Mouse (Mus musculus): ENCODE results near the gene Upk3a. TPM values are rescaled to one million over a fixed set of nuclear protein-coding genes. Genes with fewer than 3 reads are reported as not detected.

The Upk3a gene
- polyA plus RNA-seq, 1 experiment from 2014 or later: 0.39 TPM

DNA sequence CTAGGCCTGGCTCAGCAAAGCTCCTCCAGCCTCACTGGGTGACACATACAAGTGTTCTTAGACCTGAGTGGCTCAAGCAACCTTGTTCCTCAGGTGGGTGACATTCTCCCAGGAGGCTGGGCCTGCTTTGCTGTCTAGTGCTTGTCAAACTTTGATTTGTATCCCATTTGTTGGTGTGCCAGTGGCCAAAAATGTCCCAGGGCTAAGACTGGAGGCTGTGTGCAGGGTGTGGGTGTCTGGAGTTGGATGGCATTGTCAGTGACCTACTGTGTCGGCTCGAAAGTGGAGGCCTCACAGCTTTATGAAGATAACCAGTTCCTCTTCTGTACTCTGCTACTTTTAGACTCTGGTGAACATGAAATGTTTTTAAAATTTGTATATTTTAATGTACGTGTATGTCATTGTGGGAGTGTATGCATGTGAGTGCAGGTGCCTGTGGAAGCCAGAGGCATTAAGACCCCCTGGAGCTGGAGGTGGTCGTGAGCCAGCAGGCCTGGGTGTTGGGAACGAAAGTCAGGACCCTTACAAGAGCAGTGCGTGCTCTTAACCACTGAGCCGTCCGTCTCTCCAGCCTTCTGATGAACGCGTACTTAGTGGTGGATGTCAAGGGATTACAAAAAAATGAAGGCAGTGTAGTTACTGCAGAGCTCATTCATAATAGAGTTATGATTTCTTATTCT lies 24.7 kb downstream of the Upk3a start:
- Histone ChIP-seq H3K4me2 (replicated peaks) (no peak overlapping the region), H3K4me1 (replicated peaks) (peaks cover 48% of the 10 kb centered on the region), H3K27ac (peak overlapping the region; percentile 69), H3K27me3 (no peaks in the 10 kb centered on the region), H3K9ac (replicated peaks) (no peak overlapping the region), H3K4me3 (replicated peaks) (no peak overlapping the region), H3K36me3 (peaks cover 13% of the 10 kb centered on the region), H3K9me3 (no peaks in the 10 kb centered on the region)
- 73% methylated on average over 10 of the region's 10 CpGs for WGBS
- ATAC-seq: no peak

DNA sequence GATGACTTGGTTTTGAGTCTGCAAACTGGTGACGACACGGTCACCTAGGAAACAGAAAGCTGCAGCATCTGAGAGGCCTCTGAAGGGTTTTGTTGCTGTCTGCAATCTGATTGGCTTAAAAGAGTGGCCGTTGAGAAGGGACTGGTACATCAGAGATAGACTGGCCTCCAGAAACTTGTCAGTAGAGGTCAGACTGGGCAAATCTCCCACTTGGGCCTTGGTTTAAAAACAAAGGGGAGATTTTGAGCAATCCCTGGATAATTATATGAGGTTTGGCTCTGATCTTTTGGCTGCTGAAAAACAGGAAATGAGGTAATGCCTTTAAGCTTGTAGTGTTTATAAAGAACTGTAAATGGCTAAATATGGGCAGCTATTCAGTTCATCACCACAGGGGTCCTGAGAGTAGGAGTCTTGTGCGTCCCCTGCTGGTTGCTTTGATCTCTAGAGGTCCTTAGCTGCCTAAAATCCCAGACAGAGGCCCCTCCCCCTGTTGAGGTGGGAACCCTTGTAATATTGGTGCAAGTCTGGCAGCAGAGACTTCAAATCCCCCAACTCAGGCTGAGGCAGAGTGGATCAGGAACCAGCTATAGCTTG lies 25.5 kb downstream of the Upk3a start:
- Histone ChIP-seq H3K4me1 (replicated peaks) (peaks cover 44% of the 10 kb centered on the region), H3K4me3 (replicated peaks) (no peak overlapping the region), H3K27me3 (no peaks in the 10 kb centered on the region), H3K4me2 (replicated peaks) (0 out of 2 replicates have a peak overlapping the region, but pooled peaks have one; percentile 5), H3K9me3 (no peaks in the 10 kb centered on the region), H3K9ac (replicated peaks) (no peak overlapping the region), H3K36me3 (peaks cover 19% of the 10 kb centered on the region), H3K27ac (peak overlapping the region; percentile 69)
- ATAC-seq: peak; percentile 76
- WGBS: 7% methylated on average over 4 of the region's 4 CpGs

DNA sequence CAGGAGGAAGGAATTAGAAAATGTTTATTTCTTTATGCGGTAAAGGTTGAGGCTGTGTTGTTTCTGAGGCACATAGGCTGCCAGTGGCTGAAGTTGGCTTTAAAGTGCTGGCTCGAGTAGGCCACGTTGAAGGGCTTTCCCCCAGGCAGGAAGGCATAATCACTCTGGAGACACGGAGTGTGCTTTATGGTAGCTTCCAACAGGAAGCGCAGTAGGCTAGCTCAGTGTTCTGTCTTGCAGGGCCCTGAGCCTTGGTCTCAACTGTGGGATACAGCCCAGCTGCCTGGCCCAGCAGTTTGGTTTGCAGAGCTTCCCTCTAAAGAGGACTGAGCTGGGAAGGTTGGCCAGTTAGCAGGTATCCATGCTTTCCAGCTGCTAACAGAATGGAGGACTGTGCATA lies 26.2 kb downstream of the Upk3a start:
- ATAC-seq: no peak
- Histone ChIP-seq H3K4me2 (replicated peaks) (no peak overlapping the region), H3K27ac (peak overlapping the region; percentile 69), H3K9me3 (no peaks in the 10 kb centered on the region), H3K4me3 (replicated peaks) (no peak overlapping the region), H3K4me1 (replicated peaks) (peaks cover 37% of the 10 kb centered on the region), H3K27me3 (no peaks in the 10 kb centered on the region), H3K36me3 (peaks cover 26% of the 10 kb centered on the region), H3K9ac (replicated peaks) (0 out of 2 replicates have a peak overlapping the region, but pooled peaks have one; percentile 29)
- 60% methylated on average over 5 of the region's 5 CpGs for WGBS

DNA sequence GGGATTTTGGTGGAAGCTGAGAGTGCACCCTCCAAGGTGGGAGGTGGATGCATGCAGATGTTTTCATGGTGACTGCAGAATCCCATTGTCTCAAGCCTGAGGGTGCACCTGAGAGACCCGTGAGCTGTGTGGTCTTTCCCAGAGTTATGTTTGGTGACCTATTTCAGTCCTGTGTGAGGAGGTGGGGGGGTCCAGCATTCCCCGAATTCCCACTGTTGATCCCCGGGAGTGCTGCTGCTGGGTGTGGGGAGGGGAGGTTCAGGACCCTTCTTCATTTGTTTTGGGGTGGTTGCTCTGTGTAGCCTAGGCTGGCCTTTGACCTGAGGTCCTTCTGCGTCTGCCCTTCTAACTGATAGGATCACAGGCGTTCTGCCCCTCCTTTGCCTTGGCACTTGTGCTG lies 26.8 kb downstream of the Upk3a start:
- H3K9me3 ChIP-seq: no peaks in the 10 kb centered on the region
- no peak overlapping the region for H3K4me2 ChIP-seq (replicated peaks)
- peaks cover 32% of the 10 kb centered on the region for H3K36me3 ChIP-seq
- no peak overlapping the region for H3K27ac ChIP-seq
- no peak for ATAC-seq
- H3K9ac ChIP-seq (replicated peaks): peak overlapping the region; percentile 2; the same call in 1 of the 2 replicates
- 74% methylated on average over 5 of the region's 5 CpGs for WGBS
- no peak overlapping the region for H3K4me3 ChIP-seq (replicated peaks)
- H3K27me3 ChIP-seq: no peaks in the 10 kb centered on the region
- H3K4me1 ChIP-seq (replicated peaks): peaks cover 33% of the 10 kb centered on the region

DNA sequence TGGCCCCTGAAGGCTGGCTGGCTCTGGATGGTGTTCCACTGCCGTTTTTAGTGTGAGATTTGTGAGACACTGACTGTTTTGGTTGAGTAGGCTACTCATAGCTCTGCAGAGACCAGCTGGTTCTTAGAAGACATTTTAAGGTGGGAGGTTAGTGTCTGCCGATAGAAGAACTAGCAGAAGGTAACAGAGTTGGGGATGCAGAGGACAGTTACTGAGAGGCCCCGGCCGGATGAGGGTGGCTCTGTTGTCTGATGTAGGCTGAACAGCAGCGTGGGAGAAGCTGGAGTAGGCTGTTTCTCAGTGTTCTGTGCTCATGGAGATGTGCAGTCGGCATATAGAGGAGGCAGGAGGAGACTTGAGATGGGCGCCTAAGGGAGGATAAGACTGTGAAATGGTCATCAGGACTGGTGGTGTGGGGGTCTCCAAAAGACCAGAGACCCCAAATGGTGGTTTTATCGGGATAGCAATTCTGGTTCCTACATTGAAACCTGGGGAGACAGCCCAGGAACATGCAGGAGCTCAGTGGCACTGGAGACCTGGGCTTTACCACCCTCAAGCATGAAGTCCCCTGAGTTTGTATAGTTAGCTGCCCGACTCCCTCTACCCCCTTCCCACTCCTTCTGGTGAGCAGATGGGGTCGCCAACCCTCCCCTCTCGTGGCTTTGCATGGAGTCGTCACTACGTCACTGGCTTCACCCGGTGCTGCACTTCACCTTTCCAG lies 29.4 kb downstream of the Upk3a start:
- no peak overlapping the region for H3K27ac ChIP-seq
- ATAC-seq: no peak

DNA sequence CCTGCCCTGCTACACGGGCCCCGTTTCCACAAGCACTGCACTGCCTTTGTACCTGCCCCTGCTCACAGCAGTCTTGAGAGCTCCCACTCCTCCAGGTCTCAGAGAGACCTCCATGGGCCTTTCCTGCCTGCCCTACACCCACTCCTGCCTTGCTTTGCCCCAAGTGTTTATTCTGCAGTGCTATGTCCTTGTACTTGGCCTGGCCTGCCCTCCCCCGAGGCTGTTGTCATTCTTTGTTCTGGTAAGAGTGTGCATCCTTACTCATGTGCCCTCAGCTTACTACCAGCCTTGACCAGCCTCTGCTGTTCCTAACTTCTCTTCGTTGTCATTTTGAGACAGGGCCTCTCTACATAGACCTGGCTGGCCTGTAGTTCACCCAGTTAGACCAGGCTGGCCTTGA lies 30.9 kb downstream of the Upk3a start:
- H3K9me3 ChIP-seq: no peaks in the 10 kb centered on the region
- ATAC-seq: no peak
- H3K9ac ChIP-seq (replicated peaks): no peak overlapping the region
- peaks cover 10% of the 10 kb centered on the region for H3K4me1 ChIP-seq (replicated peaks)
- no peaks in the 10 kb centered on the region for H3K27me3 ChIP-seq
- no peak overlapping the region for H3K4me2 ChIP-seq (replicated peaks)
- no peak overlapping the region for H3K4me3 ChIP-seq (replicated peaks)
- H3K27ac ChIP-seq: no peak overlapping the region
- 88% methylated on average over 4 of the region's 4 CpGs for WGBS
- H3K36me3 ChIP-seq: peaks cover 70% of the 10 kb centered on the region

More for the DNA sequence above, 29.4 kb downstream of the Upk3a start:
- Histone ChIP-seq H3K27me3 (no peaks in the 10 kb centered on the region), H3K9me3 (no peaks in the 10 kb centered on the region), H3K4me1 (replicated peaks) (peaks cover 25% of the 10 kb centered on the region), H3K4me3 (replicated peaks) (no peak overlapping the region), H3K4me2 (replicated peaks) (no peak overlapping the region), H3K9ac (replicated peaks) (no peak overlapping the region), H3K36me3 (peaks cover 57% of the 10 kb centered on the region)
- 92% methylated on average over 14 of the region's 14 CpGs for WGBS

DNA sequence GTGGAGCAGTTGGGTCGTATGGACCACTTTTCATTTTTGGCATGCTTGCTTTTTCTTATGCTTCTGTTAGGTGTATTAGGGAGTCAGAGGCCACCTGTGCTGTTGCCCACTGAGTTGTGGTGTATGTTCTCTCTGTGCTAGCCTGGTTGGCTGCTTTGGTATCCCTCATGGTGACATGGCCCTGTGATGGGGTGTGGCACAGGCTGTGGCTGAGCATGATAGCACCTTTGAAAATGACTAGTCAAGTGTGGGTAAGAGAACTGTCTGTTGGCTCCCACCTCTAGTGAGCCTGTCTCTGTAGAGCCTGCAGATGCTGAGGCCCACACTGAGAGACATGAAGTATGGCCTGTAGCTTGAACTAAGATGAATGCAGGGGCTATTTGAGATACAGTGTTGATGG lies 32.8 kb downstream of the Upk3a start:
- Histone ChIP-seq H3K27ac (no peak overlapping the region), H3K9ac (replicated peaks) (no peak overlapping the region), H3K27me3 (no peaks in the 10 kb centered on the region), H3K4me1 (replicated peaks) (no peaks in the 10 kb centered on the region), H3K9me3 (no peaks in the 10 kb centered on the region), H3K4me2 (replicated peaks) (no peak overlapping the region), H3K36me3 (peaks cover 84% of the 10 kb centered on the region), H3K4me3 (replicated peaks) (no peak overlapping the region)
- no peak for ATAC-seq
- WGBS: 96% methylated on average over 1 of the region's 1 CpGs

DNA sequence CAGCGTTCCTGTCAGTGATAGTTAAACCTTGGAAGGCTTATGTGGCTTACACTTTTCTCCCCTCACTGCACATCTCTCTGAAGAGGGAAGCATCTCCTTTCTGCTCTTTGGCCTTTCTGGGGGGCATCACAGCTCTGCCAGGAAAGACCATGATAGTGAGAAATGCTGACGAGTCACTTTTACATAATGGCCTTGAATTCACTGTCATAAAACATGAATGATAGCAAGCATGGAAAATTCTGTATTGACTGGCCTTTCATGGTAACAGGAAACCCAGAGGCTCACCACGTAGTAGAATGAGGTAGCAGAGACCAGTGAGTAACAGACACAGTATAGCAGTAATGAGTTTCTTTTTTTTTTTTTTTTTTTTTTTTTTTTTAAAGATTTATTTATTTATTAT lies 37.2 kb downstream of the Upk3a start:
- Histone ChIP-seq H3K36me3 (peaks cover 64% of the 10 kb centered on the region), H3K9ac (replicated peaks) (no peak overlapping the region), H3K4me3 (replicated peaks) (no peak overlapping the region), H3K4me2 (replicated peaks) (no peak overlapping the region), H3K27ac (no peak overlapping the region), H3K9me3 (no peaks in the 10 kb centered on the region), H3K27me3 (no peaks in the 10 kb centered on the region), H3K4me1 (replicated peaks) (no peaks in the 10 kb centered on the region)
- WGBS: 95% methylated on average over 3 of the region's 3 CpGs
- no peak for ATAC-seq

DNA sequence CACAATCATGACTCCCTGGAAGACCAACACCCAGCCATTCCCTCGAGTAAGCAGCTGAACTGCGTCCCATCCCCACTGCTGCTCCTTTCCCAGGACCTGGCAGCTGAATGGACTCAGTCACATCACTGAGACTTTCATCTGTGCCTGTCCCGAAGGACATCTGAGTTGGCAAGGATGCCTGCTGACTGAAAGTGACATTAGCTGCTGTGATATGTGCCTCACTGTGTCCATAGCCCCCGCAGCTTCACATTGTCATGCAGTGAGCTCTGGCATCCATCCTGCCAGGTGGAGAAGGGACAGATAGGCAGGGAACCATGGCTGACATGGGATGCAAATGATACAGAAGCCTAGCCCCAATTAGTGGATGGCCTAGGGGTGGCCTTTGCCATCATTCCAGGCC lies 38.2 kb downstream of the Upk3a start:
- 81% methylated on average over 4 of the region's 4 CpGs for WGBS
- Histone ChIP-seq H3K4me3 (replicated peaks) (no peak overlapping the region), H3K27ac (no peak overlapping the region), H3K4me1 (replicated peaks) (no peaks in the 10 kb centered on the region), H3K9ac (replicated peaks) (no peak overlapping the region), H3K36me3 (peaks cover 55% of the 10 kb centered on the region), H3K4me2 (replicated peaks) (no peak overlapping the region), H3K27me3 (no peaks in the 10 kb centered on the region), H3K9me3 (no peaks in the 10 kb centered on the region)
- ATAC-seq: no peak

DNA sequence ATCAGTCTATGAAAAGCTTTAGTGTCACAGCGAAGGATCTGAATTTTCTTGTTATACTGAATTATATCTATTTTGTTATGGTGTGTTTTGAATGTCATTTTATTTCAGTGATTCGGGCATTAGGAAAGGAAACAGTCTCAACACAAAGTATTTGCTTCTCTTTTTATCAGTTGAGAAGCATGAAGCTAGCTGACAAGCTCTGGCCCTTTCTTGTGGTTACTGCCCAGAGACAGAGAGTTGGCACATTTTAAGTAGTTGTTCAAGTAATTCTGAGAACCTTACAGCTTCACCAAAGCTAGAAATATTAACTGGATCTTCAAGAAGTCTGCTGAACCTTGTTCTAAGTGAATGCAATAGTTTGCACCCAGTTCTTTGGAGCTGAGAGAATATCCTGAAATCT lies 46.5 kb downstream of the Upk3a start:
- no peak overlapping the region for H3K4me2 ChIP-seq (replicated peaks)
- no peaks in the 10 kb centered on the region for H3K27me3 ChIP-seq
- no peak for ATAC-seq
- no peaks in the 10 kb centered on the region for H3K9me3 ChIP-seq
- no peak overlapping the region for H3K4me3 ChIP-seq (replicated peaks)
- 96% methylated on average over 2 of the region's 2 CpGs for WGBS
- H3K4me1 ChIP-seq (replicated peaks): no peaks in the 10 kb centered on the region
- no peak overlapping the region for H3K27ac ChIP-seq
- H3K36me3 ChIP-seq: peaks cover 26% of the 10 kb centered on the region
- H3K9ac ChIP-seq (replicated peaks): no peak overlapping the region

DNA sequence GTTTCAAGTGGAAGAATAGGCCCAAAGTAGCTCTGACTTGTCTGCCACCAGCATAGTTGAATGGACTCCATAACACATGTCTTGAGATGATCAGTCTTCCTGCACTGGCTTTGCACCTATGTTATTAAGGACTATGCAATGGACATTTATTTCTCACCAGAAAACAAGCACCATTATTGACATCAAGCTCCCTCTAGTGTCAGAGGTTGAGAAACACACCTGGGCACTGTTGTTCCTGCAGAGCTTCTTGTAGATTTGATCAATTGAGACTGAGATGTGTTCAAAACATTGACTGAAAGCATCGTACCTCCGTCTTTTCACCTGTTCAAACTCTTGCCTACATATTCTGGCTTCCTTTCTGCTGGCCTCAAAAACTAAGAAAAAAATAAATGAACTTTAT lies 53.6 kb downstream of the Upk3a start:
- H3K27ac ChIP-seq: no peak overlapping the region
- H3K4me1 ChIP-seq (replicated peaks): no peaks in the 10 kb centered on the region
- ATAC-seq: no peak
- no peak overlapping the region for H3K9ac ChIP-seq (replicated peaks)
- no peak overlapping the region for H3K4me2 ChIP-seq (replicated peaks)
- no peaks in the 10 kb centered on the region for H3K9me3 ChIP-seq
- no peak overlapping the region for H3K4me3 ChIP-seq (replicated peaks)
- 48% methylated on average over 2 of the region's 2 CpGs for WGBS
- H3K36me3 ChIP-seq: no peaks in the 10 kb centered on the region
- no peaks in the 10 kb centered on the region for H3K27me3 ChIP-seq

Data from midbrain, embryonic 13.5 days (tissue).